Mouse (Mus musculus): ENCODE results near the gene Gpatch4.

The Gpatch4 gene

DNA sequence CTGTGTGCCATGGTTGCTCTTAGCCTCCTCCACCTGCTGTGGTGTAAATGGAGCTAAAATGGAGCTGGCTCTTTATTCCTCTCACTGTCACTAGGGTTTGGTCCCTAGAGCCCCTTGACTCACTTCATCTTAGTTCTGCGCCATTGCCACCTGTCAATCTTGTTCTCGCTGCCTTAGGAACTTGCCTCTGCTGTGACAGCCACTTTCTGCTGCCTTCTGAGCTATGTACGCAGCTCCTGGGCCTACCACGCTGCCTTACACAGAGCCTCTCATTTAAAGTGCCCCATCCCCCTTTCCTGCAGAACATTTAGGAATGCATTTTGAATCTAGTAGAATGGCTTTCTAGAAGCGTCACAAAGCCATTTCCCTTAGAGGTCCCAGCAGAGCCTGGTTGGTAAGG, 51.2 kb downstream of the Gpatch4 start:
- in situ Hi-C loops (cut with MboI): no loop called here

DNA sequence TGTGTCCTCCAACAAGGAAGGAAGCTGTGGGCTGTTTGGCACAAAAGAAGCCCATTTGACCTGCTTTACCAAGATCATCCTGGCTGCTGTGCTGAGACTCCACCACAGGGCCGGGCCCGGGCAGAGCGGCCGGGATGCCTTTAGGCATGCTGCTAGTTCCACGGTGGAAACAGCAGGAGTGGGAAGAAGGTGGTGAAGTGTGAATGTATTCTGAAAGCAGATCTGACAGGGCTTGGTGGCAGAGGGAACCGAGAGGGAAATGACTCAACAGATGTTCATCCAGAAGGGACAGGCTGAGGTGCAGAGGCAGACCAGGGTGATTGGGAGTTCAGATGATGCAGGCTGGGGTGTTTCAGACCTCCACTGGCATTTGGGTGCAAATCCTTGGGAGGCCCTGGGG, 54.8 kb downstream of the Gpatch4 start:
- in situ Hi-C loops (cut with MboI): no loop called here

DNA sequence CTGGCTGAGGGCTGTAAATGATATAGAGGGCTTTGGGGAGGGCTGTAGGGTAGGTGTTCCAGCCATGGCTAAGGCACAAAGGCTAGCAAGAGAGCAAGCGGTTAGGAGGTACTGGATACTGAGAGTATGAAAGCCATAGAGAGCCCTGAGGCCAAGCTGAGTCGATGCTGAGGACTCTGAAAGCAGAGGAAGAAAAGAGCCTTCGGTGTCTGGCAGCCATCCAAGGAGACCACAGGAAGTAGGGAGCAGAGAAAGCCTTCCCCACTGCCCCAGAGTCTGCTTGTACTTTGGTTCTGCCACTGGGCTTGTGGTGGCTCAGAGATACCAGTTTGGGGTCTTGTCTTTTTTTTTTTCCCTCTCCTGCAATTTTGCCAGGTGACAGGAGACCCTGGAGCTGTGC, 57.3 kb downstream of the Gpatch4 start:
- in situ Hi-C loops (cut with MboI): no loop called here

DNA sequence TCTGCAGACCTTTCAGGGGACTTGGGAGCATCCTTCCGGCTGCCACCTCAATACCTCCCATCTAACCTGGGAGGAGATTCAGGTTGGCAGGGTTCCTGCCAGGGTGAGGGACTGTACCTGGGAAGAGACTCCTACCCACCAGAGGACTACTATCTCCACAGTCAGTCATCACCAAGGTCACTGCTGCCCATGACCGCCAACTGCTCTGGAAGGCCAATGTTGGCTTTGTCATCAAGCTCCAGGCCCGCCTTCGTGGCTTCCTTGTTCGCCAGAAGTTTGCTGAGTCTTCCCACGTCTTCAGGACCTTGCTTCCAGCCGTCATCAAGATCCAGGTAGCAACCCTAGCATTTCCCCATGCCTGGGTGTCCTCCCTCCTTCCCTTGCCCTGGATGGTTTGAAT, 58.8 kb downstream of the Gpatch4 start:
- in situ Hi-C loops (cut with MboI): no loop called here

DNA sequence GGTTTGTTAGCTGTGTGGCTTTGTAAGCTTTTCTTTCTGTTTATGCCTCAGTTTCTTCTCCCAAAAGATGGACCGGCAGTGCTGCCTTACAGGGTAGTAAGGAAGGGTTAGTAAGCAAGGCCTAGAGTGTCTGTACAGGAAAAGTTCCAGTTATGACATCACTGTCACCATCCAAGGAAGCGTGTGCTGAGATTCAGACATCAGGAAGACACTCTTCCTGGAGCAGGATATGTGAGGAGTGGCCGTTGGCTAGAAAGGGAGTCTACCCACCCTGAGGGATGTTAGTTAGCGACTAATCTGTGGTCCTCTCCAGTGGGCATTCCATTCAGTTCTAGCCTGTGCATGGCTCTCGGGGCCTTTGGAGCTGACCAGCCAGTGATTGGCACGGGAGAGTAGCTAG, 59.3 kb downstream of the Gpatch4 start:
- in situ Hi-C loops (cut with MboI): no loop called here

DNA sequence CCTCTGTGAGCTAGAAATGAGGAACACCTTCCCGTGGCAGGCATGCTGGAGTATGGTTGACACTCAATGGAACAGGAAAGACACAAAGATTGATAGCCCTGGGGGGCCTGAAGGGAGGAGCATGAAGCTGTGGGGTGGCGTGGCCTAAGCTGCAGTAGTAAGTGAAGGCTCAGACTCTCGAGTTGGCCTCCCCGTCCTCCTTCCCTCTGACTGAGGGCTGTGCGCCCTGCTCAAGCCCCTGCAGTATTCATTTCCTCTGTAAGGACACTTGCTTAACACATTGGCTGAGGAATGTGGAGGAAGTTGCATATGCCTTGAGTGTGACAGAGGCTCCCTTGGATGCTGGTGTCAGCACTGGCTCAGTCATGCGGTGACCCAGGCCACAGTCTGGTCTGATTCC, 59.7 kb downstream of the Gpatch4 start:
- in situ Hi-C loops (cut with MboI): no loop called here
